Mouse (Mus musculus): ENCODE measurements around the gene Naa38. TPM values are rescaled to one million over a fixed set of nuclear protein-coding genes. Genes with fewer than 3 reads are reported as not detected.

The Naa38 gene
- polyA plus RNA-seq, 1 experiment = 82.3 TPM

DNA sequence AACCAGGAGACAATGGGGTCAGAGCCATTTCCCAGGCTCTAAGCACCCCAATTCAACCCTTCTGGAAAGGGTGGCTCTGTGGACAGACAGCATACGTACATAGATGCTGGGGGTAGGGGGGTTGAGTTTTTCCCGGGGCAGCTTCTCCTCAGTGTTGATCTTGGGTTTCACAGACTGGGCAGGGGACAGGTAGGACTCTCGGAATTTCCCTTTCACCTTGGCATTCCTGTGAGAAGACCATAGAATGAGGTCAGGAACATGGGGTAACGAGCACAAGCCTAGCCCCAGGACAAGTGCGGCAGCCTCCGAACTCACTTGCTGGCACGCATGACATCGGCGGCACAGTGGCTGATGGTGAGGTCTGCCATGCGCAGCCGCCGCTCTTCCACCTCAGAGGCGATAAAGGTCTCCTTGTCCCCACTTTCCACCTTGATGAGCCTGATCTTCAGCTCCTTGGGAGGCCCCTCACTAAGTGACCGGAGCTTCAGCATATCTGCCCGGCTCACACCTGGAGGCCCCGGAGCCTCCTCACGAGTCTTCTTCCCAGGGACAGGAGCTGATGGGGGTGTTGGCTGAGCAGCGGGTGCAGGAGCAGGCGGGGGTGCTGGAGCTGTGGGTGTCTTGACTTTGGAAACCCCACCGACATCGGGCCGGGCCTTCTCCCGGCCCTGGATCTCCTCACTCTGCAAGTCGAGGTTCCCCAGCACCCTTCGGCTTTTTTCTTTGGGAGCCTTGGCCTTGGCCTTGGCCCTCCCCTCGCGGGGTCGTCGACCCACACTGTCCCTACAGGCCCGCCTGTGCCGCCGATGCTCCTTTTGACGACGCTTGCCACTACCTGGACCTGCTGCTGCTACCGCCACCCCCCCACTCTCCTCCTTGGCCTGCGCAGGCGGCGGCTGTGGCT lies 8.7 kb downstream of the Naa38 start:
- Histone ChIP-seq H3K27ac (ENCODE audit: insufficient read depth, low read length) (no peak overlapping the region), H3K27me3 (ENCODE audit: control insufficient read depth, insufficient read depth, low read length) (no peaks in the 10 kb centered on the region), H3K4me1 (ENCODE audit: control insufficient read depth, insufficient read depth, insufficient read length) (peaks cover 8% of the 10 kb centered on the region; the same call in 1 of the 2 replicates), H3K4me3 (ENCODE audit: extremely low read depth, insufficient read depth, insufficient read length) (no peak overlapping the region), H3K36me3 (ENCODE audit: control insufficient read depth, insufficient read depth, low read length) (peaks cover 38% of the 10 kb centered on the region)
- no peak for TF ChIP-seq CTCF (IDR thresholded peaks at IDR 0.05; ENCODE audit: extremely low read depth, insufficient read depth, insufficient read length, insufficient replicate concordance)
- no peak for TF ChIP-seq POLR2A (IDR thresholded peaks at IDR 0.05; ENCODE audit: low read depth, low read length)
- WGBS = 95% methylated on average over 38 of the region's 38 CpGs
- no peak for DNase-seq (ENCODE audit: low read depth in 1 of 2, low spot score in 2 of 2)

DNA sequence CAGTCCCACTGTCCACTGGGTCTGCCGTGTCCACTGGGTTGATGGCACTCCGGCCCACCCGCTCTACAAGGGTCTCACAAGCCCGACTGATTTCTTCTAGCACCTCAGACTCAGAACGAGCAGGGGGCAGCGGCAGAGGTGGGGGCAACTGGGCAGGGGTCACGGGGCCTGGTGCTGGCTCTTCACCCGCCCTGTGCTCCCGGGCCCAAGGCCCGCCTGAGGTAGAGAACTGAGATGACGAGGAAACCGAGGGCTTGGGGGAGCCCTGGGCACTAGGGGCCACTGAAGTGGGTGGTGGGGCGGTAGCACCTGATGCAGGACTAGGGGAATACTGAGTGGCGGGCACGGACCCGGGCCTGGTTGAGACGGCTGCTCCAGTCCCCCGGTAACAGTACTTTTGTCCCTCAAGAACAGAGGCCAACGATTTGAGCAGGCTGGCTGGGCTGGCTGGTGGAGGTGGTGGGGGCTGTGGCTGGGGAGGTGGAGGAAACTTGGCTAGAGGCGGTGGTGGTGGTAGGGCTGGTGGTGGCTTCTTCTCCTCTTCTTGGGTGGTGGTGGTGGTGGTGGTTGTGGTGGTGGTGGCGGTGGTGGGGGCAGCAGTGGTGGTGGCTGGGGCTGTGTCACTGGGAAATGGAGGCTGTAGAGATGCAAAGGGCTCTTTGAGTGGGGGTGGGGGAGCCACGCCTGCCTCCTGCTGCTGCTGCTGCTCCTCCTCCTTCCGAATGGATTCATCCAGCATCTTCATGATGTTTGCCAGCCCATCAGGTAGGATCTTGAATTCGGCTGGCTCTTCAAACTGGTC lies 9.5 kb downstream of the Naa38 start:
- DNase-seq (ENCODE audit: low read depth in 1 of 2, low spot score in 2 of 2) = no peak
- Histone ChIP-seq H3K27ac (ENCODE audit: insufficient read depth, low read length) (no peak overlapping the region), H3K27me3 (ENCODE audit: control insufficient read depth, insufficient read depth, low read length) (no peaks in the 10 kb centered on the region), H3K36me3 (ENCODE audit: control insufficient read depth, insufficient read depth, low read length) (peaks cover 35% of the 10 kb centered on the region), H3K4me1 (ENCODE audit: control insufficient read depth, insufficient read depth, insufficient read length) (peaks cover 8% of the 10 kb centered on the region; the same call in 1 of the 2 replicates), H3K4me3 (ENCODE audit: extremely low read depth, insufficient read depth, insufficient read length) (no peak overlapping the region)
- WGBS = 91% methylated on average over 23 of the region's 24 CpGs
- TF ChIP-seq CTCF (IDR thresholded peaks at IDR 0.05; ENCODE audit: extremely low read depth, insufficient read depth, insufficient read length, insufficient replicate concordance) = no peak
- no peak for TF ChIP-seq POLR2A (IDR thresholded peaks at IDR 0.05; ENCODE audit: low read depth, low read length)

DNA sequence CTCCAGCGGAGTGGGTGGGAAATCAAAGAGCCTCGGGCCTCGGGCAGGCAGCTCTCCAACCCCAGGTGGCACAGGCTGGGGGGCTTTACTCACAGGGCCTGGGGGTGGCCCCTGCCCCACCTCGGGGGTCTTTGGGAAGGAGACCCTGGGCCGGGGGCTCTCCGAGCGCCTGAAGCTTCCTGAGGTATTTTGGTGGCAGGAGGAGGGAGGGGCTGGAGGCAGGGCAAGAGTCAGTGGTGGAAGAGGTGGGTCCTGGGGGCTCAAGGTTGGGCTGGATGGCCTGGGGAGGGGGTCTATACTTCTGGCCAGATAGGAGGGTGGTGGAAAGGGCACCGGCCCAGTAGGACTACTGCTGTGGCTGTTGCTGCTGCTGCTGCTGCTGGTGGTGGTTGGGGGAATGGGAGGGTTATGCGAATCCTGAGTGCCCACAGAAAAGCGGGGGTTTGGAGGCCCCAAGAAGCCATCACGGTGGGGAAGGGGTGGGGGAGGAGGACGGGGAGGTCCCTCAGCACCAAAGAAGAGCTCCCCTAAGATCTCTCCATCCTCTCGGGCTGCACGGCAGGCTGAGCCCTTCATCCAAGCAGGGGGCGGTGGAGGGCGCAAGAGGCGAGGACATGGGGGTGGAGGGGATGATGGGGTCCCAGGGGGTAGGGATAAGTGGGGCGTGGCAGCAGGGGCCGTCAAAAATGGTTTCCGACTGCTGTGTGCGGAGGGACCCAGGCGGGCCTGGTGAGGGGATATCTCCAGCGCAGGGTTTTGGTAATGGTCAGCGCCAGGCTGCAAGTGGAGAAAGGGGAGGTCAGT lies 10.3 kb downstream of the Naa38 start:
- no peak for DNase-seq (ENCODE audit: low read depth in 1 of 2, low spot score in 2 of 2)
- Histone ChIP-seq H3K4me1 (ENCODE audit: control insufficient read depth, insufficient read depth, insufficient read length) (peaks cover 8% of the 10 kb centered on the region; the same call in 1 of the 2 replicates), H3K36me3 (ENCODE audit: control insufficient read depth, insufficient read depth, low read length) (peaks cover 33% of the 10 kb centered on the region), H3K27me3 (ENCODE audit: control insufficient read depth, insufficient read depth, low read length) (no peaks in the 10 kb centered on the region), H3K27ac (ENCODE audit: insufficient read depth, low read length) (no peak overlapping the region), H3K4me3 (ENCODE audit: extremely low read depth, insufficient read depth, insufficient read length) (no peak overlapping the region)
- TF ChIP-seq POLR2A (IDR thresholded peaks at IDR 0.05; ENCODE audit: low read depth, low read length) (no peak), CTCF (IDR thresholded peaks at IDR 0.05; ENCODE audit: extremely low read depth, insufficient read depth, insufficient read length, insufficient replicate concordance) (no peak)
- 93% methylated on average over 24 of the region's 24 CpGs for WGBS

DNA sequence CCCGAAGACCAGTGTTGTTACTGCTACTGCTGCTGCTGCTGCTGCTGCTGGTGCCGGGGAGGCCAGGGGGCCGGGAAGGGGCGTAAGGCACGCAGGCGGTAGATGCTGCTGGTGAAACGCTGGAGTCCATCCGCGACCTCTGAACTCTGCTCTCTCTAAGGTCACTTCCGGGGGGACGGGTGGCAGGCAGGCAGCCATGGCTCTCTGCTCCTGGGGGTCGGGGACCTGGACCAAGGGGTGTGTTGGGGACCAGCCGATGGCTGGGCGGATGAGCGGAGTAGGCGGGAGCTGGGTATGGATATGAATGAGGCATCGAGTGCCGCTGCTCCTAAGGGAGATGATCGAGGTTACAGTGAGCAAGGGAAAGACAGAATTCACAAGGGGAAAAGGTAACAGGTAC lies 11.0 kb downstream of the Naa38 start:
- H3K27ac ChIP-seq (ENCODE audit: insufficient read depth, low read length) = no peak overlapping the region
- DNase-seq (ENCODE audit: low read depth in 1 of 2, low spot score in 2 of 2) = no peak
- TF ChIP-seq POLR2A (IDR thresholded peaks at IDR 0.05; ENCODE audit: low read depth, low read length) (no peak), CTCF (IDR thresholded peaks at IDR 0.05; ENCODE audit: extremely low read depth, insufficient read depth, insufficient read length, insufficient replicate concordance) (no peak)
- no peak overlapping the region for H3K4me3 ChIP-seq (ENCODE audit: extremely low read depth, insufficient read depth, insufficient read length)
- H3K27me3 ChIP-seq (ENCODE audit: control insufficient read depth, insufficient read depth, low read length) = no peaks in the 10 kb centered on the region
- H3K36me3 ChIP-seq (ENCODE audit: control insufficient read depth, insufficient read depth, low read length) = peaks cover 33% of the 10 kb centered on the region
- peaks cover 8% of the 10 kb centered on the region; the same call in 1 of the 2 replicates for H3K4me1 ChIP-seq (ENCODE audit: control insufficient read depth, insufficient read depth, insufficient read length)
- WGBS = 97% methylated on average over 19 of the region's 19 CpGs

DNA sequence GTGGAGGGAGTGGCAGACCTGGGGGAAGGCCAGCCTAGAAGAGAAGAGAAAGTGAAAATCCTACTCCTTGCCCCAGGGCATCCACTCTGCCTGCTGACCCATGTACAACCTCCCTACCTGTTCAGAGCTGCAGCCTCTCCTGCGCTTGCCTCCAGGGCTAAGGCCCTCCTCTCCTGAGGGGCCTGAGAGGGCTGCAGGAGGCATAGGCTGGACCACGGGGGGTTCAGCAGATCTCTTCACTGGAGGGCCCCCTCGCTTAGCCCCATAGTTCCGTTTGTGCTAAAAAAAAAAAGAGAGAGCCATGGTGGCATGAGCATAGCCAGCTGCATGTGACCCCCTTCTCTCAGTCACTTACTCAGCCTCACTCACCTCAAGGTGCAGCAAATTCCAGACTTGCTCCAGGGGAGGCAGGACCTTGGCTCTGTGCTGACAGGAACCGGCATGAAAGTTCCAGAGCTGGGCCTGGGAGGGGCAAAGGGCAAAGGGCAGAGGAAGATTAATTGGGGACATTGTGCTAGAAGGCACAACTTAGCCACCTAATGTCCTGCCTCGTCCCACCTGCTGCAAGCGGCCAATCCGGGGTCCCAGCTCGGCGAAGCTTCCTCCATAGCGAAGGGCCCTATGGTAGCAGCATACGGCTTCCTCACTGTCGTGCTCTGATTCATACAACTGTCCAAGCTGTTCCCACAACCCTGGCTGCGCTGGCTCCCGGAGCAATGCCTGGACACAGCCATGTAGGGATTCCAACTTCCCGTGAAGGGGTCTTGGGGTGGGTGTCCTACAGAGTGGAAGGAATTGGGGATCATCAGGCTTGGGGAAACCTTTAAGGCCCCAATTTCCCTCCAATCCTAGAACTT lies 11.8 kb downstream of the Naa38 start:
- H3K4me3 ChIP-seq (ENCODE audit: extremely low read depth, insufficient read depth, insufficient read length) = no peak overlapping the region
- no peak overlapping the region for H3K27ac ChIP-seq (ENCODE audit: insufficient read depth, low read length)
- H3K4me1 ChIP-seq (ENCODE audit: control insufficient read depth, insufficient read depth, insufficient read length) = peaks cover 5% of the 10 kb centered on the region; the same call in 1 of the 2 replicates
- H3K36me3 ChIP-seq (ENCODE audit: control insufficient read depth, insufficient read depth, low read length) = peaks cover 33% of the 10 kb centered on the region
- TF ChIP-seq POLR2A (IDR thresholded peaks at IDR 0.05; ENCODE audit: low read depth, low read length) (no peak), CTCF (IDR thresholded peaks at IDR 0.05; ENCODE audit: extremely low read depth, insufficient read depth, insufficient read length, insufficient replicate concordance) (no peak)
- 93% methylated on average over 16 of the region's 16 CpGs for WGBS
- H3K27me3 ChIP-seq (ENCODE audit: control insufficient read depth, insufficient read depth, low read length) = no peaks in the 10 kb centered on the region
- DNase-seq (ENCODE audit: low read depth in 1 of 2, low spot score in 2 of 2) = no peak

DNA sequence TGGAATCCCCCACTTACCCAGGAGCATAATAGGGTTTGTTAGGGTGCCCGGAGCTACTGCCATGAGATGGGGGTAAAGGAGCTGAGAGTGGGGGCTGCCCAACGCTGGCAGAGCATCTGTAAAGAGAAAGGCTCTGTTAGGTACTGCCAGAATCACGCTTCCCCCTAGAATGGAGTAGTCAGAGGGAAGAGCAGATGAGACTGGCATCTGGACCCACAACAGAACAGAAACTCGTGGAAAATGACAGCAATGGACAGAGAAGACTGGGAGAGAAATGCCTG lies 12.4 kb downstream of the Naa38 start:
- peaks cover 5% of the 10 kb centered on the region; the same call in 1 of the 2 replicates for H3K4me1 ChIP-seq (ENCODE audit: control insufficient read depth, insufficient read depth, insufficient read length)
- no peak for DNase-seq (ENCODE audit: low read depth in 1 of 2, low spot score in 2 of 2)
- H3K4me3 ChIP-seq (ENCODE audit: extremely low read depth, insufficient read depth, insufficient read length) = no peak overlapping the region
- 91% methylated on average over 4 of the region's 4 CpGs for WGBS
- TF ChIP-seq POLR2A (IDR thresholded peaks at IDR 0.05; ENCODE audit: low read depth, low read length) (no peak), CTCF (IDR thresholded peaks at IDR 0.05; ENCODE audit: extremely low read depth, insufficient read depth, insufficient read length, insufficient replicate concordance) (no peak)
- H3K36me3 ChIP-seq (ENCODE audit: control insufficient read depth, insufficient read depth, low read length) = peaks cover 33% of the 10 kb centered on the region
- no peaks in the 10 kb centered on the region for H3K27me3 ChIP-seq (ENCODE audit: control insufficient read depth, insufficient read depth, low read length)
- no peak overlapping the region for H3K27ac ChIP-seq (ENCODE audit: insufficient read depth, low read length)

Measured in spleen, adult 2 months (tissue).